Mouse (Mus musculus): ENCODE measurements at regions not wholly inside any gene's neighbourhood (a gene's known extent, or its start where the extent isn't known, plus 50 kb on each side); places are given as distances from the start of the nearest gene placed in this dataset.

DNA sequence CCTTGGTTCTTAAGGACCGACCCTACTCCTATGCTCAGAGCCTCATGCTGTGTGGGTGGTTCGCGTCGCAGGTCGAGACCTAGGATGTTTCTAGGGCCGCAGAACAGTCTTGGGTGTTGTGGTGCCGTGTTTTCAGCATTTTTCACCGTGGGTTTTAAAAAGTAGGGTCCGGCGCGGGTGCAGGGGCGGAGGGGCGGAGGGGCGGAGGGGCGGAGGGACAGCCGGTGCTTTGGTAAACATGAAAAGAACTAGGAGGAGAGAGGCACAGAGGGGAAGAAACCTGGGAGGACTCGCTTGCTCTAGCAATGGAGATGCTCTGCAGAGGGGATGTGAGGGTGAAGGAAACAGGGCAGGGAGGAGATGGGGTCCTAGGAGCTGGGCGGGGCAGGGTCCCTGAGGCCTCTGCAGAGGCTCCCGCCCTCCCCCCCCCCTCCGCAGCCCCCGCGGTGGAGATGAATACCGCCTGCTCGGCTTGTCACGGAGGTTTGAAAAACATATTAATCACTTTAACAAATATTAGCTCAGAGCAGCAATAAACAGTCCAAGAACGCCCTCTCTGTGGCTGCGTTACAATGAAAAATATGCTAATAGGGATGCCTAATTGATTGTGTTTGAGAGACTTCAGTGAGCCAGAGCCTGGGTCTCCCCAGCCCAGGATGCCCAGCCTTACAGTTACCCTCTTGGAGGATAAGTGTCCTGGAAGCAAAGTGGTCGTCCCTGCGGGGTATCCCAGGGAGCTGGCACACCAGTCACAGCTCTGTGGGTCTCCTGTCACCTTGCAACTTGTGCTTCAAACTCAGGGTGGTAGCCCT, 94.0 kb upstream of the Gm26897 start:
- no peaks in the 10 kb centered on the region for H3K4me1 ChIP-seq (ENCODE audit: control insufficient read depth)
- H3K36me3 ChIP-seq (ENCODE audit: control insufficient read depth) = no peaks in the 10 kb centered on the region
- H3K9me3 ChIP-seq (ENCODE audit: control insufficient read depth, low read length) = peaks cover 2% of the 10 kb centered on the region; the same call in 1 of the 2 replicates
- H3K4me3 ChIP-seq (replicated peaks) = no peak overlapping the region
- H3K27me3 ChIP-seq (ENCODE audit: control insufficient read depth) = peaks cover 17% of the 10 kb centered on the region
- TF ChIP-seq GATA1 (IDR thresholded peaks at IDR 0.05; ENCODE audit: low read length) (no peak), TAL1 (IDR thresholded peaks at IDR 0.05; ENCODE audit: low read length) (no peak)

DNA sequence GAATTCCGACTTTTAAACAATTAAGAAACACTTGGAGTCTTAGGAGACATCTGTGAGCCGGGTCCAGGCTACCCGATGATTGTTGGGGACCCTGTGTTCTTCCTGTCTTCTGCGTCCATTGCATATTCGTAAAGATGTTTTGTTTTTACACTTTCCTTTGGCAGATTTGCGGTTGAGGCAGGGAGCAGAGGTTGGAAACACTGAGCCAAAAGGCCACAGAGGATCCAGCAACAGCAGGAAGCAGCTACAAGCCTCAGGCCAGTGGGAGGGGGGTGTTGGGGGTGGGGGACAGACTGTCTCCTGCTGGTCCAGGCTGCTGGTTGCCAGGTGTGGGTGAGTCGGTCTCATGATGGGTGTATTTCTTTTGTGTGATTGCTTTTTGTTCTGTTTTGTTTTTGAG, 92.7 kb upstream of the Gm26897 start:
- Histone ChIP-seq H3K4me3 (replicated peaks) (no peak overlapping the region), H3K36me3 (ENCODE audit: control insufficient read depth) (no peaks in the 10 kb centered on the region), H3K4me1 (ENCODE audit: control insufficient read depth) (no peaks in the 10 kb centered on the region), H3K27me3 (ENCODE audit: control insufficient read depth) (peaks cover 17% of the 10 kb centered on the region), H3K9me3 (ENCODE audit: control insufficient read depth, low read length) (peaks cover 2% of the 10 kb centered on the region; the same call in 1 of the 2 replicates)
- TF ChIP-seq GATA1 (IDR thresholded peaks at IDR 0.05; ENCODE audit: low read length) = no peak
- TF ChIP-seq TAL1 (IDR thresholded peaks at IDR 0.05; ENCODE audit: low read length) = no peak

DNA sequence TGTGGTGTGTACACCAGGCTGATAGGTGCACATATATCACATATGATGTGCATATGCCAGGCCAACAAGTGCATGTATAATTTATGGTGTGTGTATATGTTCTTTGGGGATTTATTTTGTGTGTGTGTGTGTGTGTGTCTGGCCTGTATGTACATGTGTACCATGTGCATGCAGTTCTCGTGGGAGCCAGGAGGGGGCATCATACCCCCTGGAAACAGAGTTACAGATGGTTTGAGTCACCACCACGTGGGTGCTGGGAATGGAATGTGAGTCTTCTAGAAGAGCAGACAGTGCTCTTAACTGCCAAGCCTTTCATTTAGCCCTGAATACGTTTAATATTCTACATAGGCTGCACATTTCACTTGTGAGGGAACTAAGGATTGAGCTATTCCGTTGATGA, 92.0 kb upstream of the Gm26897 start:
- Histone ChIP-seq H3K9me3 (ENCODE audit: control insufficient read depth, low read length) (peaks cover 2% of the 10 kb centered on the region; the same call in 1 of the 2 replicates), H3K4me3 (replicated peaks) (no peak overlapping the region), H3K36me3 (ENCODE audit: control insufficient read depth) (no peaks in the 10 kb centered on the region), H3K27me3 (ENCODE audit: control insufficient read depth) (peaks cover 17% of the 10 kb centered on the region), H3K4me1 (ENCODE audit: control insufficient read depth) (no peaks in the 10 kb centered on the region)
- TF ChIP-seq GATA1 (IDR thresholded peaks at IDR 0.05; ENCODE audit: low read length) (no peak), TAL1 (IDR thresholded peaks at IDR 0.05; ENCODE audit: low read length) (no peak)

GRCm38 (mm10) chr5:111644142-111644541, 89.6 kb upstream of the Gm26897 start:
- no peak for TF ChIP-seq GATA1 (IDR thresholded peaks at IDR 0.05; ENCODE audit: low read length)
- no peak for TF ChIP-seq TAL1 (IDR thresholded peaks at IDR 0.05; ENCODE audit: low read length)
- H3K36me3 ChIP-seq (ENCODE audit: control insufficient read depth) = no peaks in the 10 kb centered on the region
- peaks cover 2% of the 10 kb centered on the region; the same call in 1 of the 2 replicates for H3K9me3 ChIP-seq (ENCODE audit: control insufficient read depth, low read length)
- no peak overlapping the region for H3K4me3 ChIP-seq (replicated peaks)
- peaks cover 7% of the 10 kb centered on the region for H3K27me3 ChIP-seq (ENCODE audit: control insufficient read depth)
- no peaks in the 10 kb centered on the region for H3K4me1 ChIP-seq (ENCODE audit: control insufficient read depth)

DNA sequence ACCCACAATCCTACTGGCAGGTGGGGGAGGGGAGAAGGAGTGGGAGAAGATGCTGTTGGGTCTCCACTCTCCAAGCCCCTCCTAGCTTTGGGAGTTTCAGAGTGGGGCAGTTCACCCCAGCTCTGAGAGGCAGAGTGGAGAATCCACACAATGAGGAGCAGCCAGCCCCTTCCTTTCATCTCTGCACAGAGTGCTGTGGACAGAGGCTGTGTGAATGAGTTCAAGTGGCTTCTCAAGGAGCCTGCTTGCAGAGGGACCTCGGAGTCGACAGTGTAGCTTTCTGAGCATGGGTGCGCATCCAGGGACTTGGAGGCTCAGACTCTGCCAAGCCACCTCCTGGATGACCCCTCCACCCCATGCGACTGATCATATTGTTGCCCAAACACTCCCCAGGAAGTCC, 88.9 kb upstream of the Gm26897 start:
- Histone ChIP-seq H3K27me3 (ENCODE audit: control insufficient read depth) (peaks cover 4% of the 10 kb centered on the region), H3K9me3 (ENCODE audit: control insufficient read depth, low read length) (peaks cover 2% of the 10 kb centered on the region; the same call in 1 of the 2 replicates), H3K36me3 (ENCODE audit: control insufficient read depth) (no peaks in the 10 kb centered on the region), H3K4me1 (ENCODE audit: control insufficient read depth) (no peaks in the 10 kb centered on the region), H3K4me3 (replicated peaks) (no peak overlapping the region)
- no peak for TF ChIP-seq TAL1 (IDR thresholded peaks at IDR 0.05; ENCODE audit: low read length)
- no peak for TF ChIP-seq GATA1 (IDR thresholded peaks at IDR 0.05; ENCODE audit: low read length)

DNA sequence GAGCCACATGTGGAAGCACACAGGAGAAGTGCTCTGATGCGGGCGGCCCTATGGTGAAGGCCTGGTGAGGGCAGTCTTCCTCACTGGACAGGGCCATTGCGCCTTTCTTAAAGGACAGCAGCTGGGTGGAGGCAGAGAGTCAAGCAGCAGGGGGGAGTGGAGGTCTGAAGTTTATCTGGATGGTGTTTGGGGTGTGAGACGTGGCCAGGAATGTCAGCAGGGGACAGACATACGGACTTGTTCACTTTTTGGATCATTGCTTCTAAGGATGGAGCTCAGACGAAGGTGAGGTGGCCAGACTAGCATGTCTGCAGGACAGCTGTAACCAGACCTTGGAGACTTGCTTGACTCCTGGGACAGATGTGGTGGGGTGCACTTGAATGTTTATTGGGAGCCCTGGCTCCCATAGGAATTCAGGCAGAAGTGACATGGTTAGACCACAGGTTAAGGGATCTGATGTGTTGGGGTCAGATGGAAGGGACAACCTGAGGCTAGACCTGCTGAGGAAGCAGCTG, 86.0 kb upstream of the Gm26897 start:
- no peaks in the 10 kb centered on the region for H3K27me3 ChIP-seq (ENCODE audit: control insufficient read depth)
- TF ChIP-seq TAL1 (IDR thresholded peaks at IDR 0.05; ENCODE audit: low read length) (no peak), GATA1 (IDR thresholded peaks at IDR 0.05; ENCODE audit: low read length) (no peak)
- no peaks in the 10 kb centered on the region for H3K36me3 ChIP-seq (ENCODE audit: control insufficient read depth)
- no peak overlapping the region for H3K4me3 ChIP-seq (replicated peaks)
- peaks cover 2% of the 10 kb centered on the region; the same call in 1 of the 2 replicates for H3K9me3 ChIP-seq (ENCODE audit: control insufficient read depth, low read length)
- no peaks in the 10 kb centered on the region for H3K4me1 ChIP-seq (ENCODE audit: control insufficient read depth)

DNA sequence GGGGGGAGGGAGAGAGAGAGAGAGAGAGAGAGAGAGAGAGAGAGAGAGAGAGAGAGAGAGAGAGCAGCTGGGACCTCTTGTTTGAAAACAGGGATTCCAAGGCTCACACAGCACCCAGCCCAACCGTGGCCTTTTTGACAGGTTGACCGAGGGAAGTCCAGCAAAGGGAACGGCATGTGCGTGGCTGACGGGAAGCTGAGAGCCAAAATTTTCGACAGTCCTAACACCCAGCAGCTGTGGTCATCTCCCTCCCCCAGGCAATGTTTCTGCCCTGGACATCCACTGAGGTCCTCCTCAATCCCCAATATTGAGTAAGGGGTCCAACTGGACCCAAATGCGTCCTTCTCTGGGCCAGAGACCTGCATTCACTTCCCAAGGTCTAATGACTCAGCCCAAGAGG, 85.2 kb upstream of the Gm26897 start:
- Histone ChIP-seq H3K27me3 (ENCODE audit: control insufficient read depth) (peaks cover 3% of the 10 kb centered on the region; the same call in 1 of the 2 replicates), H3K4me1 (ENCODE audit: control insufficient read depth) (no peaks in the 10 kb centered on the region), H3K36me3 (ENCODE audit: control insufficient read depth) (no peaks in the 10 kb centered on the region), H3K4me3 (replicated peaks) (no peak overlapping the region), H3K9me3 (ENCODE audit: control insufficient read depth, low read length) (no peaks in the 10 kb centered on the region; the same call in 1 of the 2 replicates)
- TF ChIP-seq GATA1 (IDR thresholded peaks at IDR 0.05; ENCODE audit: low read length) = no peak
- TF ChIP-seq TAL1 (IDR thresholded peaks at IDR 0.05; ENCODE audit: low read length) = no peak

- Histone ChIP-seq H3K4me3 (replicated peaks) (no peak overlapping the region), H3K9me3 (ENCODE audit: control insufficient read depth, low read length) (no peaks in the 10 kb centered on the region; the same call in 1 of the 2 replicates), H3K27me3 (ENCODE audit: control insufficient read depth) (peaks cover 3% of the 10 kb centered on the region; the same call in 1 of the 2 replicates), H3K36me3 (ENCODE audit: control insufficient read depth) (no peaks in the 10 kb centered on the region), H3K4me1 (ENCODE audit: control insufficient read depth) (no peaks in the 10 kb centered on the region)
- TF ChIP-seq TAL1 (IDR thresholded peaks at IDR 0.05; ENCODE audit: low read length) (no peak), GATA1 (IDR thresholded peaks at IDR 0.05; ENCODE audit: low read length) (no peak)
Measured at GRCm38 (mm10) chr5:111649012-111649411, 84.7 kb upstream of the Gm26897 start.

DNA sequence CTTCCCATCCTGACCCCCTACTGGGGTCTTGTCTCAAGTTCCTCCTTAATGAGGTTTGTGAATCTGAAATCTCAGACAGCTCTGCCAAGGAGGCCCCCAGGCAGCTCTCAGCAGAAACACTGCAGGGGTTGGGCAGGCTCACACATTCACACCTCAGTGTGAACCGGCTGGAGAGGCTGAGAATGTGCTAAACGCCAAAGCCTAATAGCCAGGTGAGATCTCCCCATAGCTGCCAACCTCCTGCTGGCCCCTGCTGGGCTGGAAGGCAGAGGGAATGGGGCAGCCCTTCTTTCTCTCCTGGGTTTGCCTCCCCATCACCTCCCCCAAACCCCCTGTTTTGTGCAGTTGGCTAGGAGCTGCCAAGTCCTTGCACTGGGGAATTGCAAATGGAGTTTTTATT, 81.3 kb upstream of the Gm26897 start:
- no peak for TF ChIP-seq TAL1 (IDR thresholded peaks at IDR 0.05; ENCODE audit: low read length)
- TF ChIP-seq GATA1 (IDR thresholded peaks at IDR 0.05; ENCODE audit: low read length) = no peak
- Histone ChIP-seq H3K4me1 (ENCODE audit: control insufficient read depth) (no peaks in the 10 kb centered on the region), H3K9me3 (ENCODE audit: control insufficient read depth, low read length) (no peaks in the 10 kb centered on the region; the same call in 1 of the 2 replicates), H3K36me3 (ENCODE audit: control insufficient read depth) (no peaks in the 10 kb centered on the region), H3K4me3 (replicated peaks) (no peak overlapping the region), H3K27me3 (ENCODE audit: control insufficient read depth) (peaks cover 3% of the 10 kb centered on the region; the same call in 1 of the 2 replicates)
